22 mouse cellular contexts compared by ENCODE assay signal in genomic region chr13:45004987-45005592, GRCm38 (mm10). TPM values are rescaled to one million over a fixed set of nuclear protein-coding genes. Genes with fewer than 3 reads are reported as not detected.
DNase-seq lines count a peak whose midpoint lies in the region; ATAC-seq and TF ChIP-seq lines count a peak whose summit lies in the region.
"Had no signal": no experiment of that assay in that cellular context is flagged by ENCODE, and none has a peak within 500 bp of the region (broad histone marks: within the 10 kb centered on the region; RNA-seq: fewer than 3 reads in every experiment).

No protein-coding gene starts in this region.

- no peaks in the 10 kb centered on the region for H3K27me3 ChIP-seq in Patski
- no peaks in the 10 kb centered on the region for H3K27me3 ChIP-seq in hindbrain, embryonic 10.5 days (ENCODE audit: insufficient read depth, poor library complexity, severe bottlenecking)
- no peaks in the 10 kb centered on the region for H3K27me3 ChIP-seq in forebrain, embryonic 16.5 days (replicated peaks; ENCODE audit: control insufficient read depth, insufficient read depth, low read length)
- H3K27me3 ChIP-seq: forebrain, embryonic 12.5 days; kidney, embryonic 15.5 days; limb, embryonic 13.5 days; liver, embryonic 12.5 days; midbrain, embryonic 13.5 days had no signal

- no peak overlapping the region for H3K4me3 ChIP-seq in hindbrain, embryonic 10.5 days
- H3K4me3 ChIP-seq in forebrain, embryonic 16.5 days (replicated peaks; ENCODE audit: low read length) = no peak overlapping the region
- H3K4me3 ChIP-seq: embryonic facial prominence, embryonic 10.5 days; forebrain, embryonic 12.5 days; kidney, embryonic 15.5 days; limb, embryonic 13.5 days; liver, embryonic 12.5 days; midbrain, embryonic 13.5 days had no signal

- POLR2A ChIA-PET in Patski (lab: Charles Lee) = no interaction called here

- no peak overlapping the region for H3K27ac ChIP-seq in hindbrain, embryonic 10.5 days
- H3K27ac ChIP-seq in forebrain, embryonic 16.5 days (ENCODE audit: low read length) = no peak overlapping the region
- H3K27ac ChIP-seq: forebrain, embryonic 12.5 days; hindbrain, postnatal 0 days; limb, embryonic 13.5 days; liver, embryonic 12.5 days; midbrain, embryonic 13.5 days had no signal

- H3K4me1 ChIP-seq in hindbrain, embryonic 10.5 days (replicated peaks) = peaks cover 25% of the 10 kb centered on the region
- H3K4me1 ChIP-seq in forebrain, embryonic 16.5 days (replicated peaks; ENCODE audit: control insufficient read depth, insufficient read depth, low read length) = peaks cover 16% of the 10 kb centered on the region

- H3K9me3 ChIP-seq in hindbrain, embryonic 10.5 days = 0 out of 2 replicates have a peak, but pooled peaks cover 3% of the 10 kb centered on the region
- no peaks in the 10 kb centered on the region for H3K9me3 ChIP-seq in forebrain, embryonic 16.5 days (ENCODE audit: control insufficient read depth, low read length)
- H3K9me3 ChIP-seq: embryonic facial prominence, embryonic 10.5 days; forebrain, embryonic 12.5 days; kidney, embryonic 15.5 days; limb, embryonic 13.5 days; liver, embryonic 12.5 days; midbrain, embryonic 13.5 days had no signal

- in situ Hi-C loops in Patski (cut with MboI; ENCODE audit: low pct_unique_long_range_greater_than_20kb) = no loop called here

- DNase-seq in adrenal gland, adult (ENCODE audit: inconsistent age in 2 of 2, low spot score in 1 of 2) = peak; percentile 27 to 55
- DNase-seq in adrenal gland, adult 18-20 months (ENCODE audit: low spot score in 2 of 2) = no peak
- peak; percentile 23 for DNase-seq in gastrocnemius, postnatal 25 days
- no peak for DNase-seq in gastrocnemius, adult 8-10 months (ENCODE audit: low spot score in 2 of 2)
- peak; percentile 94 for DNase-seq in Patski (ENCODE audit: low read depth, low spot score)
- peak; percentile 19 for DNase-seq in mesoderm, embryonic 11.5 days (ENCODE audit: low read depth, low spot score)
- no peak for DNase-seq in hindbrain, embryonic 10.5 days (ENCODE audit: low spot score)
- DNase-seq: cerebellum, adult 11 months; cerebellum, postnatal 10 days; lung, adult 18-20 months; lung, postnatal 14 days; right cerebral cortex, postnatal 14 days; thymus, postnatal 14 days had no signal

- no peak overlapping the region for H3K9ac ChIP-seq in forebrain, embryonic 16.5 days (replicated peaks; ENCODE audit: low read depth, low read length)
- H3K9ac ChIP-seq: forebrain, embryonic 12.5 days; kidney, embryonic 15.5 days; limb, embryonic 13.5 days; liver, embryonic 12.5 days; midbrain, embryonic 13.5 days had no signal

- peak; percentile 10 for ATAC-seq in Patski
- ATAC-seq in forebrain, embryonic 16.5 days = no peak
- ATAC-seq: hindbrain, postnatal 0 days; liver, embryonic 12.5 days; midbrain, embryonic 13.5 days had no signal

- CTCF ChIA-PET in Patski (lab: Charles Lee) = interaction anchor here (1.4 to 2.1 kb wide), 2 partner anchors 13 to 473 kb away, joined by 5 to 6 read pairs; no protein-coding TSS in a partner anchor

- no peak for TF ChIP-seq CTCF in Patski (IDR thresholded peaks at IDR 0.05)

- 91% methylated on average over 5 of the region's 5 CpGs for WGBS in hindbrain, embryonic 10.5 days
- 87% methylated on average over 5 of the region's 5 CpGs for WGBS in forebrain, embryonic 16.5 days

- H3K4me2 ChIP-seq in forebrain, embryonic 16.5 days (ENCODE audit: low read length) = no peak overlapping the region
- H3K4me2 ChIP-seq: forebrain, embryonic 12.5 days; heart, embryonic 11.5 days; kidney, embryonic 15.5 days; limb, embryonic 13.5 days; liver, embryonic 12.5 days; midbrain, embryonic 13.5 days had no signal

- H3K36me3 ChIP-seq in hindbrain, embryonic 10.5 days = no peaks in the 10 kb centered on the region
- H3K36me3 ChIP-seq in forebrain, embryonic 16.5 days (ENCODE audit: control insufficient read depth, insufficient read depth) = no peaks in the 10 kb centered on the region
- H3K36me3 ChIP-seq: embryonic facial prominence, embryonic 10.5 days; forebrain, embryonic 12.5 days; kidney, embryonic 15.5 days; limb, embryonic 13.5 days; liver, embryonic 12.5 days; midbrain, embryonic 13.5 days had no signal

RNA-seq across cellular contexts. Expression of gene Dtnbp1, which starts 3.1 kb away (rescaled TPM):
- total RNA-seq in adrenal gland, adult 18-20 months (2021) = 10 to 100 TPM; 52.0 to 98.8 TPM
- total RNA-seq in gastrocnemius, postnatal 25 days (2021) = 10 to 100 TPM; 36.3 to 38.6 TPM
- total RNA-seq in gastrocnemius, adult 8-10 months (2022) = 10 to 100 TPM; 65.6 to 74.7 (median 66.2) TPM
- polyA plus RNA-seq in Patski (2021) = 155 TPM
- 80.7 and 85.4 TPM in 2 replicates for polyA plus RNA-seq in hindbrain, embryonic 10.5 days (2016; fragmentation: Nextera tagmentation; extraction: Ambion mirVana)
- polyA plus RNA-seq in forebrain, embryonic 16.5 days (2015; fragmentation: Nextera tagmentation; extraction: Ambion mirVana) = 95.1 and 118 TPM in 2 replicates

Comparison
In these comparisons a context has a peak if more than half of its experiments do, and no peak if none do; other contexts are left out.
1. DNase-seq: peak in adrenal gland, adult (2 of 2), gastrocnemius, postnatal 25 days (single experiment), Patski (single experiment) and mesoderm, embryonic 11.5 days (single experiment); none in adrenal gland, adult 18-20 months (0 of 2), gastrocnemius, adult 8-10 months (0 of 2) and hindbrain, embryonic 10.5 days (single experiment).